Mouse (Mus musculus): ENCODE data around the gene Rcor3.

- TF ChIP-seq POLR2A (IDR thresholded peaks at IDR 0.05; ENCODE audit: borderline replicate concordance, extremely low read depth, low read depth, low read length), result no peak
- TF ChIP-seq CTCF (IDR thresholded peaks at IDR 0.05; ENCODE audit: insufficient read depth, low read length), result no peak
Observed at GRCm38 (mm10) chr1:192103176-192103575, 34.7 kb downstream of the Rcor3 start.
